Mouse (Mus musculus): ENCODE data around the gene Fam71a. TPM values are rescaled to one million over a fixed set of nuclear protein-coding genes. Genes with fewer than 3 reads are reported as not detected.

Fam71a gene
- polyA plus RNA-seq, 1 experiment: not detected

DNA sequence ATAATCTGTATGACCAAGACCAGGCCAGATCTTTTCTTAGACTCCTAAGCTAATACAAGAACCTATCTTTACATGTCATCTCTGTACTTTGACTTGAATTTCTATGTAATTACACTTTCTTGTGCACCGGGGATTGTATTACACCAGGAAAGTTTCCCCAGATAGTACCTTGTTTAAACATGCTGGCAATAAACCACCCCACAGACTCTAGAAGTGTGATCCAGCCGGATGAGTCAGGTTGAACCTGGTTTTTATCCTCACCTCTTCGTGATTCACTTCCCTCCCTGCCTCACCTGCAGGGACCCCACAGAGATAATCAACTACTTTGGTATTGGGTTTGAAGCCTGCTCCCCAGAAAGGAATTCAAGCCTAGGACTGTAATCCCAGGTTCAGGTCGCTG, 29.2 kb downstream of the Fam71a start:
- no peak for TF ChIP-seq CTCF (IDR thresholded peaks at IDR 0.05; ENCODE audit: insufficient read depth, low read depth, low read length)
- no peak for TF ChIP-seq POLR2A (IDR thresholded peaks at IDR 0.05; ENCODE audit: insufficient read depth, low read depth, low read length)
- peaks cover 12% of the 10 kb centered on the region for H3K4me1 ChIP-seq (ENCODE audit: control insufficient read depth, insufficient read depth, low read length)
- H3K27ac ChIP-seq (ENCODE audit: insufficient read depth, low read depth, low read length): no peak overlapping the region
- H3K4me3 ChIP-seq (ENCODE audit: insufficient read depth, low read depth, low read length): no peak overlapping the region
- 65% methylated on average over 4 of the region's 4 CpGs for WGBS

DNA sequence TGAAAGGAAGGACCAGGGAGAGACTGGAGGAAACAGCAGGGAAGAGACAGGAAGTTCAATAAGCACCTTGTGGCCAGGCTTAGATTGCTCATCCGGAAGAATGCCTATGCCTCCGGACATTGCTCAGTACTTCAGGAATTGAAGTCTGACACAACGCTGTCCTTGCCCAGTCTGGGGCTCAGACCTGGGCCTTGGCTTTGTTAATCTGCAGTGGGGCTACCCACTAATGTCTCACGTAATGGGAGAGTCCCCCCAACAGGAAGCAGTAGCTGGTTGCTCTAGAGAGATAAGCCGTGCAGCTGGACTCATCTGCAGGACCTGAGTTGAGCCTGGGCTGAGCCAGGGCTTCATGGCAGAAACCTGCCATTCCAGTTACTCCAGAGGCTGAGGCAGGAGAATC, 31.7 kb downstream of the Fam71a start:
- 80% methylated on average over 5 of the region's 5 CpGs for WGBS
- TF ChIP-seq POLR2A (IDR thresholded peaks at IDR 0.05; ENCODE audit: insufficient read depth, low read depth, low read length) (no peak), CTCF (IDR thresholded peaks at IDR 0.05; ENCODE audit: insufficient read depth, low read depth, low read length) (no peak)
- no peak overlapping the region for H3K27ac ChIP-seq (ENCODE audit: insufficient read depth, low read depth, low read length)
- H3K4me3 ChIP-seq (ENCODE audit: insufficient read depth, low read depth, low read length): no peak overlapping the region
- peaks cover 12% of the 10 kb centered on the region for H3K4me1 ChIP-seq (ENCODE audit: control insufficient read depth, insufficient read depth, low read length)

DNA sequence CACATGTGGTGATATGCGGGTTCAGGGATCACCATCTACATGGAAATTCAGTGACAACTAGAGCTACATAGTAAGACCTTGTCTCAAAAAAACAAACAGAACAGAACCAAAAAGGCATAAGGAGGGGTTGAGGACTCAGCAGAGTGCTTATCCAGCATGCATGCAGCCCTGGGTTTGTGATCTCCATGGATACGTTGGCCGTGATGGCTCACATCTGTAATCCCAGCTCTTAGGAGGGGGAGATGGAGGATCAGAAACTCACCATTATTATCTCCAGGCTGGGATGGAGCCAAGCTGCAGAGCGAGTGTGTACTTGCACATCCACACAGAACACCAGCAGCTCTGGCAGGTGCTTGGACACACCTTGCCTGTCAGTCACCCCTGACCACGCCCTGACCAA, 32.4 kb downstream of the Fam71a start:
- no peak for TF ChIP-seq CTCF (IDR thresholded peaks at IDR 0.05; ENCODE audit: insufficient read depth, low read depth, low read length)
- no peak for TF ChIP-seq POLR2A (IDR thresholded peaks at IDR 0.05; ENCODE audit: insufficient read depth, low read depth, low read length)
- WGBS: 46% methylated on average over 5 of the region's 5 CpGs
- no peak overlapping the region for H3K27ac ChIP-seq (ENCODE audit: insufficient read depth, low read depth, low read length)
- H3K4me3 ChIP-seq (ENCODE audit: insufficient read depth, low read depth, low read length): no peak overlapping the region
- peaks cover 12% of the 10 kb centered on the region for H3K4me1 ChIP-seq (ENCODE audit: control insufficient read depth, insufficient read depth, low read length)

DNA sequence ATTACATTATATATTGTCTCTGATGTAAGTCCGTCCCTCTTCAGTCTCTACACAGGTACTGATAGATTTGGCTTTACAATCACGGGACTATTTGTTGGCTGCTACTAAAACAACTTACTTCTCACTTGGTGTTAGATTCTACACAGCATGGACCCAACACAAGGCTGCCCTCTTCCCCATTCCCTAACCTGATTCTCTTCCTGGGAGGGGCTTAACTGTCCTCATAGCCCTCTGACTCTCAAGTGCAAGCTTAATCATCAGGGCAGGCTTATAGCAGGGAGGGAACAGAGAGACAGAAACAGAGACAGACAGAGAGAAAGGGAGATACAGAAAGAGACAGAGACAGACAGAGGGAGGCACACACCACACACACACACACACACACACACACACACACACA, 32.9 kb downstream of the Fam71a start:
- no peak for TF ChIP-seq CTCF (IDR thresholded peaks at IDR 0.05; ENCODE audit: insufficient read depth, low read depth, low read length)
- no peak for TF ChIP-seq POLR2A (IDR thresholded peaks at IDR 0.05; ENCODE audit: insufficient read depth, low read depth, low read length)
- Histone ChIP-seq H3K27ac (ENCODE audit: insufficient read depth, low read depth, low read length) (no peak overlapping the region), H3K4me1 (ENCODE audit: control insufficient read depth, insufficient read depth, low read length) (peaks cover 12% of the 10 kb centered on the region), H3K4me3 (ENCODE audit: insufficient read depth, low read depth, low read length) (no peak overlapping the region)
- 89% methylated on average over 2 of the region's 2 CpGs for WGBS

DNA sequence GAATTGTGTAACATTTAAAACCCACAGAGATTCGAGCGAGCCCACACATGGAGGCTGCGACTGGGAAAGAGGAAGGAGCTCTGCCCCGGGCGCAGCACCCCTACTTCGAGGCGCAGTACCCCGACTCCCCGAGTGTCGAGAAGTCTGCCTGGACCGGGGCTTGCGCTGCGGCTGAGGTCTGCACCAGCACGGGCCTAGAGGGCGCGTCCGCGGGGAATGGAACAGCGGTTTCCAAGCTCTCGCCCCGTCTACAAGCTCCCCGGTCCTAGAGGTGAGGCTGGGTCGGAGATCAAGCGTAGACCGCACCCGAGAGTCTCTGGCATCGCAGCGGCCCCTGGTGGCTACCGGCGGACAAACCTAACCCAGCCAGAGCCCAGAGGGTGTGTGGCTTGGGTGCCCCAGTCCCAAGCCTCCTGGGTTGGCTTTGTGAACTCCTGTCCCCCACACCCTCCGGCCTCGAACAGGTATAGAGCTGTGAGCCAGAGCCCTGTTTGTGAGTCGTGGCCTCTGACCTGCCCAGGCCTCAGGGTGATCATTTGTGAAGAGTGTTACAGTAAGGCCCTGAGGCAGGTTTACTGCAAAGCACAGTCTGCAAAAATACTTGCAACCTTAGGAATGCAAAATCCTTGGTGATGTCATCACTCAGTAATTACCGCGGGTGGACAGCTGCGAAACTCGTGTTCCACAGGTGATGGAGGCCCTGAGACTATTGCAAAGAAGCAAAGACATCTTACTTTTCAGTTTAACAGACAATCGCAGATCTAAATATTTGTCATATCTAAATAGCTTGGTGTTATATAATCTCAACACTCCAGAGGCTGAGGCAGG, 38.6 kb downstream of the Fam71a start:
- TF ChIP-seq CTCF (IDR thresholded peaks at IDR 0.05; ENCODE audit: insufficient read depth, low read depth, low read length) (peak; percentile 72), POLR2A (IDR thresholded peaks at IDR 0.05; ENCODE audit: insufficient read depth, low read depth, low read length) (no peak)
- H3K27ac ChIP-seq (ENCODE audit: insufficient read depth, low read depth, low read length): no peak overlapping the region
- 19% methylated on average over 38 of the region's 38 CpGs for WGBS
- no peak overlapping the region; the same call in 1 of the 2 replicates for H3K4me3 ChIP-seq (ENCODE audit: insufficient read depth, low read depth, low read length)
- H3K4me1 ChIP-seq (ENCODE audit: control insufficient read depth, insufficient read depth, low read length): peaks cover 5% of the 10 kb centered on the region; the same call in 1 of the 2 replicates

DNA sequence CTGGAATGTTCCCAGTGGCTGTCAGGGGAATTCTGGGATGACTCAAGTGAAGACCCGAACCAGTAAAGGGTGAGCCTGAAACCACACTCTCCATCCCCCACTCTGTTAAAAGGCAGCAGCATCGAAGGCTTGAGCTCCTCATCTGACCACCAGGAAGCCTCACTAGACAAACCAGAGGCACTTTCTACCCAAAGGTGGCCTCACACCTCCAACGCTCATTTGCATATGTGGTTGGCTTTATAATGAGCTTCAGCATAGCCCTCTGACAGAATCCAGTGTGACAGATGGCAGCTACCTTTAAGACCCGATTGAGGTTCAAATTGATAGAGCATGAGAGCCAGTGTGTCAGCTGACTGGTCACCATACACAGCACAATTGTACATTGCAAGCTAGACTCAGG, 40.3 kb downstream of the Fam71a start:
- WGBS: 70% methylated on average over 4 of the region's 4 CpGs
- Histone ChIP-seq H3K27ac (ENCODE audit: insufficient read depth, low read depth, low read length) (no peak overlapping the region), H3K4me1 (ENCODE audit: control insufficient read depth, insufficient read depth, low read length) (peaks cover 5% of the 10 kb centered on the region; the same call in 1 of the 2 replicates), H3K4me3 (ENCODE audit: insufficient read depth, low read depth, low read length) (no peak overlapping the region)
- no peak for TF ChIP-seq CTCF (IDR thresholded peaks at IDR 0.05; ENCODE audit: insufficient read depth, low read depth, low read length)
- no peak for TF ChIP-seq POLR2A (IDR thresholded peaks at IDR 0.05; ENCODE audit: insufficient read depth, low read depth, low read length)

DNA sequence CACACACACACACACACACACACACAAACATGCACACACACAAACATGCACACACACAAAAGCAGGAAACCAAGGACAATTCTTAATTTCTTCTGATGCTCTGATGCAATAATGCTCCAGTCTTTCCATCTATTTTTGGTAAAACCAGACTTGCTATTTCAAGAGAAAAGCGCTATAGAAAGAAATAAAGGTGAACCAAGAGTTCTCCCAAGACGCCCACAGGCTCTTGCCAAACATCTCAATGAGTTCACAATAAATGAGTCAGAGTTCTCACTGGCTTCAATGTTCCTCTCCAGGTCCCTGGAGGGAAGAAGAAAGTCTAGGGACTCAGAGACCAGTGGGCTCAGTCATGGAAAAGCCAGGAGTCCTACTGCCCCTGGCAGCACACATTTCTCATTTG, 40.9 kb downstream of the Fam71a start:
- WGBS: 53% methylated on average over 2 of the region's 2 CpGs
- H3K4me3 ChIP-seq (ENCODE audit: insufficient read depth, low read depth, low read length): no peak overlapping the region
- TF ChIP-seq CTCF (IDR thresholded peaks at IDR 0.05; ENCODE audit: insufficient read depth, low read depth, low read length) (no peak), POLR2A (IDR thresholded peaks at IDR 0.05; ENCODE audit: insufficient read depth, low read depth, low read length) (no peak)
- H3K4me1 ChIP-seq (ENCODE audit: control insufficient read depth, insufficient read depth, low read length): peaks cover 5% of the 10 kb centered on the region; the same call in 1 of the 2 replicates
- H3K27ac ChIP-seq (ENCODE audit: insufficient read depth, low read depth, low read length): no peak overlapping the region

DNA sequence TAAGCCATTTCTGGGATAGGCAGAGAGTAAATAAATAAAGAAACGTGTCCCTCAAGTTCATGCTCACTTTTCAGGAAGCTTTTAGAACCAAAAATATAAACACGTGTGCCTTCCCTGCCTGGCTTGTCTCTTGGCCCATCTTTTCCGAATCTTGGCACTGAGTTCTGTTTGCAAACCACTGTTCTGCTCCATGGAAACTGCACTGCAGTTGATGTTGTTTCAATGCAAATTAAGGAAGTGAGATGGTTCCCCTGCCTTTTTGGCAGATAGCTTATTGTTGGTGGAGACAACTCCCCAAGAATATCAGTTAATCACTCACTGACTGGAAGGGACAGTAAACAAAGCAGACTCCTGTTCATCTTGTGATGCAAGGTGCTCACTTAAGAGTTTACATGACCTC, 41.9 kb downstream of the Fam71a start:
- 56% methylated on average over 3 of the region's 3 CpGs for WGBS
- Histone ChIP-seq H3K27ac (ENCODE audit: insufficient read depth, low read depth, low read length) (no peak overlapping the region), H3K4me1 (ENCODE audit: control insufficient read depth, insufficient read depth, low read length) (peaks cover 5% of the 10 kb centered on the region; the same call in 1 of the 2 replicates), H3K4me3 (ENCODE audit: insufficient read depth, low read depth, low read length) (no peak overlapping the region)
- no peak for TF ChIP-seq POLR2A (IDR thresholded peaks at IDR 0.05; ENCODE audit: insufficient read depth, low read depth, low read length)
- no peak for TF ChIP-seq CTCF (IDR thresholded peaks at IDR 0.05; ENCODE audit: insufficient read depth, low read depth, low read length)

DNA sequence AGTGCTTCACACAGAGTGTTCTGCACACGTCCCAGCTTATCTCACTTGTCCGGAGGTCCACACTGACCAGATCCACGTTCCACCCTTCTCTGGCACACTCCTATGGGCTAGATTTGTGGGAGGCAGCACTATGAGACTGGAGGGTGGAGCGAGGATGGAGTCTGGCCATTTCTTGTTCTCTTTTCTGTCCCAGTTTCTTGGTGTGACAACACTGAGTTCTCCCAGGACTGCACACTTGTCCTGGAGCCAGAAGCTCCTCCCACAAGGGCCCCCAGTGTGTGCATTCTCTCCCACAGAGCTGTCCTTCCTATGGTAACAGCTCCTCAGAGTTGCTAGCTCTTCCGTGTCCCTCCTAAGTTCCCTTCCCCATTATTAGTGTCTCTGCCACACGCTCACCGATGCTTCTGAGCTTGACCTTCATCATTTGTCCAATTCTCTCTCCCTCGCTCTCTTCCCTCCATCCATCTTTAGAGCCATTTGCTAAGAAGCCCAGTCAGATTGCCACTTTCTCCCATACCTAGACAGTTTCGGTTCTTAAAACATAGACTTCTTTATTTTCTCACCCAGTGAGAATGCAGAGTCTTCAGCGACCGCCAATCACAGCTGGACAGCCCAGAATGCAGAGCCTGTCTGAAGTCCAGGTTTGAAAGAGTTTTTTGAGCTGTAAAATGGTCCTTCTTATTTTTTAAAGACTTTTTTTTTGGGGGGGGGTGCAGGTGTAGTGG, 48.9 kb downstream of the Fam71a start:
- TF ChIP-seq POLR2A (IDR thresholded peaks at IDR 0.05; ENCODE audit: insufficient read depth, low read depth, low read length) (no peak), CTCF (IDR thresholded peaks at IDR 0.05; ENCODE audit: insufficient read depth, low read depth, low read length) (no peak)
- Histone ChIP-seq H3K4me3 (ENCODE audit: insufficient read depth, low read depth, low read length) (no peak overlapping the region), H3K4me1 (ENCODE audit: control insufficient read depth, insufficient read depth, low read length) (0 out of 2 replicates have a peak, but pooled peaks cover 5% of the 10 kb centered on the region), H3K27ac (ENCODE audit: insufficient read depth, low read depth, low read length) (no peak overlapping the region)
- WGBS: 77% methylated on average over 11 of the region's 11 CpGs

Measured in olfactory bulb, adult 2 months (tissue).